In the genomic region with DNA sequence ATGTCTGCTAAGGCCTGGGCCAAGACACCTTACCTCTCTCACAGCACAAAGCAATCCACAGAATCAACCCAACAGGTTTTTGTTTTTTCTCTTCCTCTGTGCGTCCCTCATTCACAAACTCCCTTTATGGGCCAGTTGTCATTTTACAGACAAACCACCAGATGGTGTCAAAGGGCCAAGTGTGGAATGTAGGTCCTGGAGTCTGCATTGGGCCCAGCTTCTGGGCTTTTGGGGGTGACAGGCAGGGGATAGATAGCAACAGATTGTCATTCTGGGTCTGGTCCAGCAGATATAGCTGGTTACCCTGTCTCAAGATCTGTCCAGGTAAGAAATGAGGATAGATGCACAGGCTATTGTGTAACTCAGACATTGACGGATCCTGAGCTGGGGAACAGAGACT, we compare ENCODE assay signal across 8 mouse cellular contexts. TPM values are rescaled to one million over a fixed set of nuclear protein-coding genes. Genes with fewer than 3 reads are reported as not detected.
DNase-seq lines count a peak whose midpoint lies in the region; ATAC-seq and TF ChIP-seq lines count a peak whose summit lies in the region.

No protein-coding gene starts in this region.

- H3K4me1 ChIP-seq in CH12.LX (ENCODE audit: control insufficient read depth in 1 of 2, insufficient read depth in 2 of 2) = peaks cover 0 to 4% of the 10 kb centered on the region in 2 experiments; a peak in 2 of 4 replicates
- 0 out of 2 replicates have a peak, but pooled peaks cover 2% of the 10 kb centered on the region for H3K4me1 ChIP-seq in forebrain, embryonic 16.5 days (replicated peaks; ENCODE audit: control insufficient read depth, insufficient read depth, low read length)
- peaks cover 12% of the 10 kb centered on the region for H3K4me1 ChIP-seq in midbrain, embryonic 12.5 days

- peak; percentile 41 for ATAC-seq in forebrain, embryonic 16.5 days
- peak; percentile 42; the same call in 1 of the 2 replicates for ATAC-seq in midbrain, embryonic 12.5 days (ENCODE audit: low FRiP score, low read depth)

- TF ChIP-seq POLR2A in CH12.LX (IDR thresholded peaks at IDR 0.05; ENCODE audit: low read depth, low read length) = no peak

- no peak overlapping the region for H3K9ac ChIP-seq in CH12.LX (ENCODE audit: insufficient read depth, low read depth)
- H3K9ac ChIP-seq in forebrain, embryonic 16.5 days (replicated peaks; ENCODE audit: low read depth, low read length) = no peak overlapping the region
- H3K9ac ChIP-seq in midbrain, embryonic 12.5 days (replicated peaks) = no peak overlapping the region

- H3K9me3 ChIP-seq in CH12.LX (replicated peaks; ENCODE audit: low read length) = no peaks in the 10 kb centered on the region
- no peaks in the 10 kb centered on the region for H3K9me3 ChIP-seq in forebrain, embryonic 16.5 days (ENCODE audit: control insufficient read depth, low read length)
- H3K9me3 ChIP-seq in midbrain, embryonic 12.5 days = no peaks in the 10 kb centered on the region

- no peak overlapping the region for H3K27ac ChIP-seq in CH12.LX (ENCODE audit: insufficient read depth, low read depth)
- no peak overlapping the region for H3K27ac ChIP-seq in forebrain, embryonic 16.5 days (ENCODE audit: low read length)
- H3K27ac ChIP-seq in midbrain, embryonic 12.5 days (replicated peaks) = no peak overlapping the region

- peaks cover 83% of the 10 kb centered on the region for H3K27me3 ChIP-seq in CH12.LX (replicated peaks)
- H3K27me3 ChIP-seq in forebrain, embryonic 16.5 days (replicated peaks; ENCODE audit: control insufficient read depth, insufficient read depth, low read length) = no peaks in the 10 kb centered on the region
- 0 out of 2 replicates have a peak, but pooled peaks cover 8% of the 10 kb centered on the region for H3K27me3 ChIP-seq in midbrain, embryonic 12.5 days

- in situ Hi-C loops in CH12.LX (cut with MboI; ENCODE audit: low pct_ligation_motif_present, low pct_unique_long_range_greater_than_20kb, low sequenced_read_pairs) = loop anchor here (5.0 kb wide), 1 partner anchor 128 kb away; no protein-coding TSS in a partner anchor

- no peak for TF ChIP-seq EP300 in CH12.LX (IDR thresholded peaks at IDR 0.05; ENCODE audit: low read length)

- H3K79me2 ChIP-seq in CH12.LX (replicated peaks; ENCODE audit: control insufficient read depth, extremely low read depth, insufficient read depth, poor library complexity, severe bottlenecking) = no peaks in the 10 kb centered on the region

- H3K36me3 ChIP-seq in CH12.LX (replicated peaks in 1 of 2; ENCODE audit: control insufficient read depth in 1 of 2, insufficient read depth in 1 of 2, low read length in 1 of 2) = no peaks in the 10 kb centered on the region
- H3K36me3 ChIP-seq in forebrain, embryonic 16.5 days (ENCODE audit: control insufficient read depth, insufficient read depth) = no peaks in the 10 kb centered on the region
- H3K36me3 ChIP-seq in midbrain, embryonic 12.5 days = no peaks in the 10 kb centered on the region

- H3K4me2 ChIP-seq in CH12.LX (ENCODE audit: insufficient read depth, low read depth, poor library complexity, severe bottlenecking) = no peak overlapping the region
- H3K4me2 ChIP-seq in forebrain, embryonic 16.5 days (ENCODE audit: low read length) = no peak overlapping the region
- no peak overlapping the region for H3K4me2 ChIP-seq in midbrain, embryonic 12.5 days (replicated peaks)

- no peak overlapping the region for H3K4me3 ChIP-seq in CH12.LX (replicated peaks in 1 of 3; ENCODE audit: low read depth in 2 of 3, low read length in 2 of 3, poor library complexity in 1 of 3)
- no peak overlapping the region for H3K4me3 ChIP-seq in forebrain, embryonic 16.5 days (replicated peaks; ENCODE audit: low read length)
- H3K4me3 ChIP-seq in midbrain, embryonic 12.5 days = no peak overlapping the region

- dilution Hi-C loops in CH12.LX (cut with MboI; ENCODE audit: extremely low pct_ligation_motif_present, extremely low pct_unique_long_range_greater_than_20kb, low sequenced_read_pairs) = no loop called here

- peak; percentile 37 to 93; a peak in 3 of 4 replicates for TF ChIP-seq CTCF in CH12.LX (conservative IDR thresholded peaks at IDR 0.05 in 1 of 2, IDR thresholded peaks at IDR 0.05 in 1 of 2; ENCODE audit: low read depth in 2 of 2, low read length in 2 of 2)

- WGBS in forebrain, embryonic 16.5 days = 29% methylated on average over 2 of the region's 2 CpGs
- 34% methylated on average over 2 of the region's 2 CpGs for WGBS in midbrain, embryonic 12.5 days

- TF ChIP-seq RAD21 in CH12.LX (IDR thresholded peaks at IDR 0.05; ENCODE audit: low read depth, low read length) = peak; percentile 94

- peak; percentile 32 to 56 for DNase-seq in layer of hippocampus, adult 18-20 months (ENCODE audit: low spot score in 2 of 2)
- no peak for DNase-seq in layer of hippocampus, adult 9-10 months (ENCODE audit: low spot score)
- DNase-seq in CH12.LX (ENCODE audit: extremely low read depth) = peak; percentile 17
- peak; percentile 36 to 44 for DNase-seq in adrenal gland, postnatal 36 days
- no peak for DNase-seq in urinary bladder, postnatal 4 days (ENCODE audit: low spot score in 2 of 2)
- DNase-seq in ovary, postnatal 10 days (ENCODE audit: low spot score) = no peak

TF ChIP-seq in CH12.LX, 34 proteins besides CTCF, POLR2A, EP300 and RAD21:
- 0 out of 2 replicates have a peak, but pooled peaks have one; percentile 12 for TF ChIP-seq MYC (IDR thresholded peaks at IDR 0.05; ENCODE audit: low read depth, low read length)
- TF ChIP-seq SMC3 (IDR thresholded peaks at IDR 0.05; ENCODE audit: low read depth, low read length) = peak; percentile 95
- no peak for TF ChIP-seq MAFK (IDR thresholded peaks at IDR 0.05; ENCODE audit: insufficient replicate concordance, low read length)
- TF ChIP-seq ZC3H11A (IDR thresholded peaks at IDR 0.05; ENCODE audit: low read depth, low read length) = peak; percentile 80
- no peak for TF ChIP-seq IRF4 (IDR thresholded peaks at IDR 0.05; ENCODE audit: low read depth, low read length)

RNA-seq across cellular contexts. Expression of a gene that starts 23.0 kb away (rescaled TPM):
- total RNA-seq in layer of hippocampus, adult 18-20 months (2021) = 10 to 100 TPM; 22.2 to 26.0 TPM
- total RNA-seq in CH12.LX (2012; rRNA removed) (1.3 and 1.8 TPM in 2 replicates), CH12.LX (2014; rRNA removed) (0.05 TPM in 1 of 2 replicates, not detected in the other)
- polyA plus RNA-seq in CH12.LX (2012; ENCODE audit: insufficient read length, low read depth) = 0.06 TPM in 1 of 2 replicates, not detected in the other
- total RNA-seq in adrenal gland, postnatal 36 days (2021) = 10 to 100 TPM; 43.5 to 58.3 TPM
- 1.7 and 2.4 TPM in 2 replicates for polyA plus RNA-seq in forebrain, embryonic 16.5 days (2015; fragmentation: Nextera tagmentation; extraction: Ambion mirVana)
- 2.0 and 3.4 TPM in 2 replicates for polyA plus RNA-seq in midbrain, embryonic 12.5 days (2016; fragmentation: Nextera tagmentation; extraction: Ambion mirVana)

Comparison
In these comparisons a context has a peak if more than half of its experiments do, and no peak if none do; other contexts are left out.
1. DNase-seq: peak in layer of hippocampus, adult 18-20 months (2 of 2), CH12.LX (single experiment) and adrenal gland, postnatal 36 days (2 of 2); none in layer of hippocampus, adult 9-10 months (single experiment), urinary bladder, postnatal 4 days (0 of 2) and ovary, postnatal 10 days (single experiment).
2. RNA of a gene that starts 23.0 kb away (total RNA-seq): 43.5 to 58.3 TPM in adrenal gland, postnatal 36 days and 22.2 to 26.0 TPM in layer of hippocampus, adult 18-20 months; 0.05 to 1.8 TPM in CH12.LX; every median in the first group is over 4 times any median in the second.